Mouse (Mus musculus): ENCODE measurements at regions not wholly inside any gene's neighbourhood (a gene's known extent, or its start where the extent isn't known, plus 50 kb on each side); places are given as distances from the start of the nearest gene placed in this dataset.

- Histone ChIP-seq H3K36me3 (no peaks in the 10 kb centered on the region), H3K4me1 (no peaks in the 10 kb centered on the region), H3K9me3 (no peaks in the 10 kb centered on the region), H3K27me3 (replicated peaks) (no peaks in the 10 kb centered on the region), H3K27ac (no peak overlapping the region), H3K9ac (no peak overlapping the region), H3K4me2 (no peak overlapping the region), H3K4me3 (replicated peaks) (no peak overlapping the region)
- ATAC-seq (ENCODE audit: insufficient read depth, low FRiP score, low read depth) = no peak
- 79% methylated on average over 5 of the region's 5 CpGs for WGBS
Observed at GRCm38 (mm10) chr8:115583221-115583620, 124.4 kb downstream of the Maf start.

GRCm38 (mm10) chr8:115581940-115582517, 125.6 kb downstream of the Maf start:
- no peaks in the 10 kb centered on the region for H3K27me3 ChIP-seq (replicated peaks)
- no peaks in the 10 kb centered on the region for H3K9me3 ChIP-seq
- no peak for ATAC-seq (ENCODE audit: insufficient read depth, low FRiP score, low read depth)
- H3K9ac ChIP-seq = no peak overlapping the region
- H3K27ac ChIP-seq = no peak overlapping the region
- H3K4me1 ChIP-seq = no peaks in the 10 kb centered on the region
- no peak overlapping the region for H3K4me2 ChIP-seq
- no peak overlapping the region for H3K4me3 ChIP-seq (replicated peaks)
- WGBS = 72% methylated on average over 6 of the region's 6 CpGs
- no peaks in the 10 kb centered on the region for H3K36me3 ChIP-seq

DNA sequence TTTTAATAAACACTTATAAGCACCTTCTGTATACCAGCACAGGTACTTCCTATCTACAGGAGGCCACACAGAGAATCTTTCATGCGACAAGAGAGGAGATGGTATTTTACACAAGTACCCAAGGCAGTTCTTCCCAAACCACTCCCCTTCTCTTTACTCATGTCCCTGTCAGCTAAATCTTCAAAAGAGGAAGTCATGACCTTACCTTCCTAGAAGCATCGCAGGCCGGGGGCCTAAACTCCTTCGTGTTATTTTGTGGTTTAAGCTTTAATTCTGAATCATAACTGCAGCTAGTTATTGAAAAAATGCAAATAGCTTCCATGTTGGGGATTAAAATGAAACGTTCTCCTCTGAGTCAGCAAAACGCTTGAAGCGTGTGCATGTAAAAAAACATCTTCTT, 139.2 kb downstream of the Maf start:
- ATAC-seq (ENCODE audit: insufficient read depth, low FRiP score, low read depth) = no peak
- H3K9me3 ChIP-seq = no peaks in the 10 kb centered on the region
- 64% methylated on average over 7 of the region's 7 CpGs for WGBS

GRCm38 (mm10) chr8:115565768-115566167, 141.8 kb downstream of the Maf start:
- H3K4me3 ChIP-seq (replicated peaks) = no peak overlapping the region
- H3K36me3 ChIP-seq = no peaks in the 10 kb centered on the region
- no peak for ATAC-seq (ENCODE audit: insufficient read depth, low FRiP score, low read depth)
- WGBS = 83% methylated on average over 5 of the region's 5 CpGs
- H3K9me3 ChIP-seq = no peaks in the 10 kb centered on the region
- H3K27me3 ChIP-seq (replicated peaks) = no peaks in the 10 kb centered on the region
- no peak overlapping the region for H3K9ac ChIP-seq
- H3K4me1 ChIP-seq = no peaks in the 10 kb centered on the region
- H3K27ac ChIP-seq = no peak overlapping the region
- H3K4me2 ChIP-seq = no peak overlapping the region

More for the DNA sequence above, 139.2 kb downstream of the Maf start:
- no peak overlapping the region for H3K9ac ChIP-seq
- H3K36me3 ChIP-seq = no peaks in the 10 kb centered on the region
- H3K27me3 ChIP-seq (replicated peaks) = no peaks in the 10 kb centered on the region
- H3K4me3 ChIP-seq (replicated peaks) = no peak overlapping the region
- no peak overlapping the region for H3K27ac ChIP-seq
- no peak overlapping the region for H3K4me2 ChIP-seq
- no peaks in the 10 kb centered on the region for H3K4me1 ChIP-seq

- no peaks in the 10 kb centered on the region for H3K9me3 ChIP-seq
- no peak overlapping the region for H3K4me3 ChIP-seq (replicated peaks)
- ATAC-seq (ENCODE audit: insufficient read depth, low FRiP score, low read depth) = no peak
- H3K36me3 ChIP-seq = no peaks in the 10 kb centered on the region
- no peaks in the 10 kb centered on the region for H3K4me1 ChIP-seq
- H3K27ac ChIP-seq = no peak overlapping the region
- H3K4me2 ChIP-seq = no peak overlapping the region
- no peaks in the 10 kb centered on the region for H3K27me3 ChIP-seq (replicated peaks)
- 30% methylated on average over 4 of the region's 4 CpGs for WGBS
- H3K9ac ChIP-seq = no peak overlapping the region
Observed at GRCm38 (mm10) chr8:115562362-115562761, 145.2 kb downstream of the Maf start.

DNA sequence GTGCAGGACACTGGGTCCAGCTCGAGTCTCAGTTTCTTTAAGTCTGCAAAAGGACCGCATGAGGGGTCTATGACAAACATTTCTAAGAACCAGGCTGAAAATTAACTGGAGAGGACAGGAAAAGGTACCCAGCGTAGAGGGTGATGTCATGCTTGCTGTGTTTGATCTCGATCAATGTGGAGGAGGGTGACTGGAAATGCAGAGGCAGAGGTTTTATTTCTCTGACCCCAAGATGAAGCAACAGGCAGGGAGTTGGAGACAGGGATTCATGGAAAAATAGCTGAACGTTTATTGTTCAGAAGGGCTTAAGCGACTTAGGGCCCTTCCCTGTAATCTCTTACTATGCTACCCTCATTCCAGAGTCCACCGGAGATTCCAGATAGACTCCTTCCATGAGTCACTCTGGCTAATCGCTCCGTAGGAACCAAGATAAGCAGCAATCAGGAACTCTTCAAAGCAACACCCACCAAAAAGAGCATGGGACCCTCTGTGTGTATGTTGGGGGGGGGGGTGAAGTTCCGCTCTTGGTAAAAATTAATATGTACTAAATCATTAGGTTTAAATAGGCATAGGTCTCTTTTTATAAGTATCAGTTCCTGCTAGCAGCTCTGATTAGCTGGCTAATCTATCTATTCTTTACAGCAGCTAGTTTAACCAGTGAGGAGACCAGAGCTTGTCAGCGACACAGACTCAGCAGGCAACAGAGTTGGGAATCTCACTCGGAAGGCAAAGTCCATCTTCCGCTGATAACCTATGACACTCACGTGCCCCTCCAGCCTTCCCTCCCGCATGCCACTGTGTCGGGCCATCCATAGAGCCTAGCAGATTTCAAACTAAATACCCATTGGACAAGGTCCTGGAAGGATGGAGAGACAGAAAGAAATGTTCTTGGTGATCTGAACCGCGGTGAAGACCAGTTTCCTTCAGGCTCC, 146.3 kb downstream of the Maf start:
- Histone ChIP-seq H3K27ac (no peak overlapping the region; the same call in 1 of the 2 replicates), H3K4me3 (replicated peaks) (no peak overlapping the region), H3K27me3 (replicated peaks) (no peaks in the 10 kb centered on the region), H3K9me3 (no peaks in the 10 kb centered on the region), H3K4me1 (no peaks in the 10 kb centered on the region), H3K36me3 (no peaks in the 10 kb centered on the region), H3K9ac (no peak overlapping the region), H3K4me2 (no peak overlapping the region)
- WGBS = 48% methylated on average over 18 of the region's 18 CpGs
- peak; percentile 71; the same call in 1 of the 2 replicates for ATAC-seq (ENCODE audit: insufficient read depth, low FRiP score, low read depth)

DNA sequence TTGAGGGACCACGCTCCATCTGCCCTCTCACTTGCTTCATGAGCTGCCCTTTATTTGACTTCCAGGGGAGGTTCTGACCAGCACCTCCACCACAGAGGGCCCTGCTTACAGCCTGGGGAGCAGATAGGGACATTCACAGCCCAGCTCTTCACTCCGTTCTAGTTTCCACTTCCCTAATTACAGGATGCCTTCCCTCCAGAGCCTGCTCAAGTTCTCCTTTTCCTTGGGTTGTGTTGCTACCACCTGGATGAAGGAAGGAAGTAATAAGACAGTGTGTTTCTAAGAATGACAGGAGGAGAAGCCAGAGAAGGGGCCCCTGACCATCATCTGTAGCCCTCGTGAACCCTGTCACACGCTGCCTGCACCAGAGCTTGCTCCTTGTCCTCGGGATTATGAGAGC, 152.1 kb downstream of the Maf start:
- Histone ChIP-seq H3K27me3 (replicated peaks) (no peaks in the 10 kb centered on the region), H3K4me1 (no peaks in the 10 kb centered on the region), H3K9ac (no peak overlapping the region), H3K4me2 (no peak overlapping the region), H3K36me3 (no peaks in the 10 kb centered on the region), H3K27ac (no peak overlapping the region), H3K9me3 (no peaks in the 10 kb centered on the region), H3K4me3 (replicated peaks) (no peak overlapping the region)
- no peak for ATAC-seq (ENCODE audit: insufficient read depth, low FRiP score, low read depth)
- WGBS = 72% methylated on average over 5 of the region's 5 CpGs

GRCm38 (mm10) chr8:115554185-115554584, 153.4 kb downstream of the Maf start:
- Histone ChIP-seq H3K36me3 (no peaks in the 10 kb centered on the region), H3K27ac (no peak overlapping the region), H3K9ac (no peak overlapping the region), H3K4me1 (no peaks in the 10 kb centered on the region), H3K4me3 (replicated peaks) (no peak overlapping the region), H3K4me2 (no peak overlapping the region), H3K9me3 (no peaks in the 10 kb centered on the region), H3K27me3 (replicated peaks) (no peaks in the 10 kb centered on the region)
- ATAC-seq (ENCODE audit: insufficient read depth, low FRiP score, low read depth) = no peak
- 84% methylated on average over 5 of the region's 5 CpGs for WGBS

- no peaks in the 10 kb centered on the region for H3K4me1 ChIP-seq
- H3K4me2 ChIP-seq = no peak overlapping the region
- no peak overlapping the region for H3K9ac ChIP-seq
- no peak overlapping the region for H3K27ac ChIP-seq
- no peak for ATAC-seq (ENCODE audit: insufficient read depth, low FRiP score, low read depth)
- no peaks in the 10 kb centered on the region for H3K36me3 ChIP-seq
- no peaks in the 10 kb centered on the region for H3K27me3 ChIP-seq (replicated peaks)
- 72% methylated on average over 5 of the region's 5 CpGs for WGBS
- no peaks in the 10 kb centered on the region for H3K9me3 ChIP-seq
- no peak overlapping the region for H3K4me3 ChIP-seq (replicated peaks)
Observed at GRCm38 (mm10) chr8:115551262-115551661, 156.3 kb downstream of the Maf start.

DNA sequence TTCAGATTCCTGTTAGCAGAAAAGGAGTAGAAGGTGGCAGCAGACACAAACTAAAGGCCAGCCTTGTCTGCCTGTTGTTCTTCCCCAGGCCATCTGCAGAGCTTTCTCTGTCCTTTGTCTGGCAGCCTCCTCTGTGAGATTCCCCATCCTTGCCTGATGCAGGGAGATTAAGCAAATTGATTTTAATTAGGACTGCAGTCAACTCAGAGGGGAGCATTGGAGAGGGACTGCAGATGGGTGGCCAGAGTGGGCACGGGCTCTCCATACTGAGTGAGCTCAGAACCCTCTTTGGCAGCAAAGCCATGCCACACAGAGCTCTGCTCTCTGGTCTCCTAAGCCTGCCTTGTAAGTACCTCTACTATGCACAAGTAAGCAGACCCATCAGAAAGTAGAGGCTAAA, 158.5 kb downstream of the Maf start:
- H3K27me3 ChIP-seq (replicated peaks) = no peaks in the 10 kb centered on the region
- WGBS = 83% methylated on average over 1 of the region's 1 CpGs

DNA sequence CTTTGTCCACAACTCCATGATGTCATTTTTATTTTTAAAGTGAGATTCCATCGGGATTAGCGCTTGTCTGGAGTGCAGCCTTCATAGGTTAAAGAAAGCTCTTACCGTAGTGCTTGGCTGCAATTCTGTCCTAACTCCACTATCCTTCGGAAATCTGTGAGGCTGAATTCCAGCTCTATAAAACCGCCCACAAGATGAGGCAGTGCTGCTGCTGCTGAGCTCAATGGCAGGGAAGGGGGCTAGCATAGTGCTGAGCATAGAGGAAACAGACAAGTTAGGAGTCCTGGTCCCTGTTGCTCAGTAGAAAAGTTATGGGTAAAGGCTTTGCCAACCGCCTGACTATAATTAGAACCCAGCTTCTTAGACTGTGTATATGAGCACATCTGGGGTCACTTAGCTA, 163.5 kb downstream of the Maf start:
- Histone ChIP-seq H3K4me2 (no peak overlapping the region), H3K9me3 (no peaks in the 10 kb centered on the region), H3K9ac (no peak overlapping the region), H3K36me3 (no peaks in the 10 kb centered on the region), H3K4me1 (no peaks in the 10 kb centered on the region), H3K27me3 (replicated peaks) (no peaks in the 10 kb centered on the region), H3K4me3 (replicated peaks) (no peak overlapping the region), H3K27ac (no peak overlapping the region)
- 62% methylated on average over 6 of the region's 6 CpGs for WGBS
- ATAC-seq (ENCODE audit: insufficient read depth, low FRiP score, low read depth) = no peak

More for the DNA sequence above, 158.5 kb downstream of the Maf start:
- Histone ChIP-seq H3K9me3 (no peaks in the 10 kb centered on the region), H3K9ac (no peak overlapping the region), H3K4me2 (no peak overlapping the region), H3K4me1 (no peaks in the 10 kb centered on the region), H3K27ac (no peak overlapping the region), H3K36me3 (no peaks in the 10 kb centered on the region), H3K4me3 (replicated peaks) (no peak overlapping the region)
- no peak for ATAC-seq (ENCODE audit: insufficient read depth, low FRiP score, low read depth)

- Histone ChIP-seq H3K27ac (no peak overlapping the region), H3K4me1 (no peaks in the 10 kb centered on the region), H3K36me3 (no peaks in the 10 kb centered on the region), H3K4me2 (no peak overlapping the region), H3K9ac (no peak overlapping the region), H3K27me3 (replicated peaks) (no peaks in the 10 kb centered on the region), H3K4me3 (replicated peaks) (no peak overlapping the region), H3K9me3 (no peaks in the 10 kb centered on the region)
- WGBS = 89% methylated on average over 3 of the region's 3 CpGs
- no peak for ATAC-seq (ENCODE audit: insufficient read depth, low FRiP score, low read depth)
Observed at GRCm38 (mm10) chr8:115542935-115543334, 164.7 kb downstream of the Maf start.
